Mouse (Mus musculus) limb, embryonic 15.5 days (tissue): ENCODE results near the gene Vps35l. TPM values are rescaled to one million over a fixed set of nuclear protein-coding genes. Genes with fewer than 3 reads are reported as not detected.
A peak's percentile ranks its signal among the peaks of the same experiment; 100 is the strongest.

Source experiments
- ATAC-seq: fragments of 200-750 bp; cut with Nextera tagmentation; 2 replicates; pipeline ENCODE4 v1.8.0; 2017; ENCODE audit warnings: low read depth, moderate TSS enrichment; ENCODE audit not compliant: insufficient number of reproducible peaks, low FRiP score, low TSS enrichment
- H3K27ac ChIP-seq: fragments of 300-500 bp; sonication (generic); 2 replicates; pipeline ENCODE4 v1.5.1; 2015; ENCODE audit warnings: moderate library complexity, mild to moderate bottlenecking, inconsistent platforms
- H3K27me3 ChIP-seq: fragments of 300-500 bp; sonication (generic); 2 replicates; pipeline ENCODE4 v1.6.1; 2015; ENCODE audit warnings: inconsistent platforms
- H3K36me3 ChIP-seq: fragments of 300-500 bp; sonication (generic); 2 replicates; pipeline ENCODE4 v1.6.1; 2015; ENCODE audit warnings: inconsistent platforms
- H3K4me1 ChIP-seq: fragments of 300-500 bp; sonication (generic); 2 replicates; pipeline ENCODE4 v1.6.1; 2015; ENCODE audit warnings: inconsistent platforms
- H3K4me2 ChIP-seq: fragments of 300-500 bp; sonication (generic); 2 replicates; pipeline ENCODE4 v1.6.1; 2015; ENCODE audit warnings: mild to moderate bottlenecking, inconsistent platforms
- H3K4me3 ChIP-seq: fragments of 300-500 bp; sonication (generic); 2 replicates; pipeline ENCODE4 v1.5.1; 2015; ENCODE audit warnings: mild to moderate bottlenecking, inconsistent platforms
- H3K9ac ChIP-seq: fragments of 300-500 bp; sonication (generic); 2 replicates; pipeline ENCODE4 v1.6.1; 2015; ENCODE audit warnings: inconsistent platforms
- H3K9me3 ChIP-seq: fragments of 300-500 bp; sonication (generic); 2 replicates; pipeline ENCODE4 v1.6.1; 2016; ENCODE audit warnings: inconsistent platforms
- WGBS: fragments of 180-500 bp; shearing (Covaris S2); methylation state at CpG from one replicate; pipeline ENCODE4 v1.1.7; 2015; 5-methylcytosine and 5-hydroxymethylcytosine counted together
- polyA plus RNA-seq: library from polyadenylated mRNA; unstranded; fragments of >200 nt; fragmentation: Nextera tagmentation; extraction: Ambion mirVana; gene quantifications from 2 replicates; pipeline ENCODE4 v1.2.1, GENCODE M21; 2015

Gene Vps35l
- polyA plus RNA-seq, 1 experiment from 2014 or later = 65.3 TPM

- Histone ChIP-seq H3K9ac (no peak overlapping the region), H3K4me2 (no peak overlapping the region), H3K27ac (no peak overlapping the region), H3K9me3 (no peaks in the 10 kb centered on the region), H3K4me3 (no peak overlapping the region), H3K4me1 (peaks cover 10% of the 10 kb centered on the region; the same call in 1 of the 2 replicates), H3K27me3 (no peaks in the 10 kb centered on the region), H3K36me3 (peaks cover 86% of the 10 kb centered on the region)
- no peak for ATAC-seq
- 61% methylated on average over 8 of the region's 8 CpGs for WGBS
Observed at GRCm38 (mm10) chr7:118841030-118841745, 101.2 kb downstream of the Vps35l start.

GRCm38 (mm10) chr7:118841796-118842195 lies 101.8 kb downstream of the Vps35l start:
- no peak for ATAC-seq

DNA sequence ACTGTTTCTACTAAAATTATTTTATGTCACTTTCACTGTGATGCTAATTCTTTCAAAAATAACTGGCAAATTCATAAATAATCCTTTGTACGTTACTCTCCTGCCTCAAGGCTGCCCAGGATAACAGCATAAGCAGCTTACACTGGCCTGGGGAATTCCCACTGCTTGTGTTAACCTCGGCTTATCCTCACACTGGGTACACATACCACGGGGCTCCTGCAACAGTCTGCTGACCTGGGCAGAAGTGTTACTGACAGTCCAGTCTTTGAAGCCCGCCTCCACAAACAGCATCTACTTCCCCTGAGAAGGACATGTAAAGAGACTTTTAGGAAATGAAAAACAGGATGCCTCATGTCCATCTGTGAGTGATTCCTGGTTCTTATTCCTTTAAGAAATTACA lies 102.9 kb downstream of the Vps35l start:
- Histone ChIP-seq H3K4me1 (peaks cover 10% of the 10 kb centered on the region; the same call in 1 of the 2 replicates), H3K4me2 (no peak overlapping the region), H3K36me3 (peaks cover 84% of the 10 kb centered on the region), H3K4me3 (no peak overlapping the region), H3K27ac (no peak overlapping the region), H3K27me3 (no peaks in the 10 kb centered on the region), H3K9me3 (no peaks in the 10 kb centered on the region), H3K9ac (no peak overlapping the region)
- ATAC-seq = no peak
- 55% methylated on average over 4 of the region's 4 CpGs for WGBS

More at GRCm38 (mm10) chr7:118841796-118842195, 101.8 kb downstream of the Vps35l start:
- Histone ChIP-seq H3K4me3 (no peak overlapping the region), H3K4me2 (no peak overlapping the region), H3K27ac (no peak overlapping the region), H3K9ac (no peak overlapping the region), H3K4me1 (peaks cover 10% of the 10 kb centered on the region; the same call in 1 of the 2 replicates), H3K27me3 (no peaks in the 10 kb centered on the region), H3K36me3 (peaks cover 85% of the 10 kb centered on the region), H3K9me3 (no peaks in the 10 kb centered on the region)
- 33% methylated on average over 1 of the region's 1 CpGs for WGBS

- WGBS = 73% methylated on average over 5 of the region's 5 CpGs
- Histone ChIP-seq H3K4me1 (peaks cover 13% of the 10 kb centered on the region; the same call in 1 of the 2 replicates), H3K36me3 (peaks cover 93% of the 10 kb centered on the region), H3K9me3 (no peaks in the 10 kb centered on the region), H3K4me2 (no peak overlapping the region), H3K27me3 (no peaks in the 10 kb centered on the region), H3K27ac (no peak overlapping the region), H3K4me3 (no peak overlapping the region), H3K9ac (no peak overlapping the region)
- ATAC-seq = no peak
Observed at GRCm38 (mm10) chr7:118845141-118845540, 105.1 kb downstream of the Vps35l start.

GRCm38 (mm10) chr7:118846329-118846728 lies 106.3 kb downstream of the Vps35l start:
- no peak overlapping the region for H3K27ac ChIP-seq
- peaks cover 14% of the 10 kb centered on the region; the same call in 1 of the 2 replicates for H3K4me1 ChIP-seq
- no peak overlapping the region for H3K4me3 ChIP-seq
- 95% methylated on average over 4 of the region's 4 CpGs for WGBS
- H3K9me3 ChIP-seq = no peaks in the 10 kb centered on the region
- ATAC-seq = no peak
- peaks cover 94% of the 10 kb centered on the region for H3K36me3 ChIP-seq
- H3K4me2 ChIP-seq = no peak overlapping the region
- H3K27me3 ChIP-seq = no peaks in the 10 kb centered on the region
- H3K9ac ChIP-seq = no peak overlapping the region

- H3K27ac ChIP-seq = no peak overlapping the region
- no peaks in the 10 kb centered on the region for H3K27me3 ChIP-seq
- no peak overlapping the region for H3K4me3 ChIP-seq
- H3K4me2 ChIP-seq = no peak overlapping the region
- peaks cover 9% of the 10 kb centered on the region; the same call in 1 of the 2 replicates for H3K4me1 ChIP-seq
- peaks cover 95% of the 10 kb centered on the region for H3K36me3 ChIP-seq
- no peak for ATAC-seq
- WGBS = 66% methylated on average over 10 of the region's 10 CpGs
- H3K9ac ChIP-seq = no peak overlapping the region
- H3K9me3 ChIP-seq = no peaks in the 10 kb centered on the region
Observed at GRCm38 (mm10) chr7:118848796-118849195, 108.8 kb downstream of the Vps35l start.

DNA sequence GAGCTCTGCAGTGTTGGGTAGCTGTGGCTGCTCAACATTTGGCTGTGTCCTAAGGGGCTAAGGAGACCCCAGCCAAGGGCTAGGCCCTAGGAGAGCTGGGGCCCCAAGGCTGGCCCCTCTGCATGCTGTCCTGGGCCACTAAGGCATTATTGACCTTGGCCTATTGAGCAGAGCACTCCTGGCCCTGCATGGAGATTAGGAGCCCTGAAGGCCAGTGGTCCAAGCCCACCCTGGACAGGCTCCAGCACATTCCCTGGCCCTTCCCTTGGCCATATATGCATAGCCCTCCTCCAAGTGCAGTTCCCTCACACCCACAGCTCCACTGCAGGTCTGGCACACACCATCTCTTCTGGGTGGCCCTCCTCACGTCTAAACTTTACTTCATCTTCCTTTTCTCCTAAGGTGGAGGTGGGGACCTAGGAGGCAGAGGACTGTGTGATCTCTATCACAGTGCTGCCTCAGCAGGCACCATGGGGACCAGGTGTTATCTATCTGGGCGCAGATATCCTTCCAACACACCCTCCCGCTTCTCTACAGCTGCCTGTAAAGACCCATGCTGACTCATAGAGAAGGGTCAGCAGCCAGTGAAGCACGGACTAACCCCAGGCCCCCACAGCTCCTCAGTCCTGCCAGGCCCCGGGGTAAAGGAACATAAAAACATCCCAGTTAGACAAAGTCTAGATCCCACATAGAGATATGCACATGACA lies 109.7 kb downstream of the Vps35l start:
- Histone ChIP-seq H3K4me2 (no peak overlapping the region), H3K4me3 (no peak overlapping the region), H3K27ac (no peak overlapping the region), H3K27me3 (no peaks in the 10 kb centered on the region), H3K9me3 (no peaks in the 10 kb centered on the region), H3K9ac (no peak overlapping the region), H3K36me3 (peaks cover 86% of the 10 kb centered on the region), H3K4me1 (peaks cover 17% of the 10 kb centered on the region)
- 79% methylated on average over 5 of the region's 5 CpGs for WGBS
- ATAC-seq = no peak

DNA sequence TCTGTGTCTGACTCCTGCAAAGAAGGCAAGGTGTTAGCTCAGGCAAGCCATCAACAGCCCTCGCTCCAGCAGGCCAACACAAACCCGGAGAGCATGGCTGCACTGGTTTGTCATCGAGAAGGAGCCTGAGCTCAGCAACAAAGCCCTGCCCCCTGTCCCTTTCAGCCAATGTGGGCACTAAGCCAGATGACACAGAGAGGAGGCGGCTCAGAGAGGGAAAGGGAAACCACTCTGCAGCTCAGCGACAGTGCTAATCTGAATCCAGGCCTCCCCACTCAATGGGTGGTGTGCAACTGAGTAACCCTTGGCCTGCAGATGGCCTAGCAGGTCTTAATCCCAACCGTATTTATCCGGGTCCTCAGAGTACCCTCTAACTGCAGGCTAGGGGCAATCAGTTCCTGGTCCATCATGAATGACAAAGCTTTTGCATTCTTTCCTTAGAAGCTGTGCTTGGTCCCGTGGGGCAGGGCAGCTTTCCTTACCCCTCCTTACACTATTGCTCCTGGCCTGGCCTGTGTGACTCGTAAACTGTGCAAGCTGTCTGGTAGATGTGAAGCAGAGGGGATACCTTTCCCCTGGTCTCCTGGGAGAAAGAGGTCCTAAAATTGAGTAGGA lies 110.8 kb downstream of the Vps35l start:
- ATAC-seq = no peak
- WGBS = 82% methylated on average over 9 of the region's 9 CpGs
- H3K36me3 ChIP-seq = peaks cover 75% of the 10 kb centered on the region

DNA sequence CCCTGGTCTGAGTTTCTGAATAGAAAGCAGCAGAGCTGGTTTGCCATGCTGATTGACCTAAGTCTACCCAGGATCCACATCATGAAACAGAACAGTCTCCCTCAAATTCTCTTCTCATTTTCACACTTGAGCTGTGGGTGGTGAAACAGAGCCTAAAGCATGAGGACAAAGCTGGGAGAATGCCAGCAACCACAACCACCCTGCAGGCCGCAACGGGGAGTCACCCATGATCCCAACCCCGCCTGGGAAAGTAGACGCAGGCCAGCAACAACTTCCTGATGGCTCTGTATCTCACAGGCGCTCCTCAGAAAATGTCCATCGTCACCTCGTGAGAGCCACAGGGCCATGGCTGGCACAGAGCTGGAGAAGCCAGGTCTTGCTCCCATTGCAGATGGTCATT lies 111.5 kb downstream of the Vps35l start:
- no peak overlapping the region for H3K27ac ChIP-seq
- no peak overlapping the region for H3K9ac ChIP-seq
- ATAC-seq = no peak
- peaks cover 24% of the 10 kb centered on the region for H3K4me1 ChIP-seq
- WGBS = 89% methylated on average over 7 of the region's 7 CpGs
- H3K4me3 ChIP-seq = no peak overlapping the region
- peaks cover 68% of the 10 kb centered on the region for H3K36me3 ChIP-seq
- no peak overlapping the region for H3K4me2 ChIP-seq
- no peaks in the 10 kb centered on the region for H3K27me3 ChIP-seq
- no peaks in the 10 kb centered on the region for H3K9me3 ChIP-seq

More for the DNA sequence above, 110.8 kb downstream of the Vps35l start:
- no peaks in the 10 kb centered on the region for H3K9me3 ChIP-seq
- H3K9ac ChIP-seq = no peak overlapping the region
- no peak overlapping the region for H3K4me3 ChIP-seq
- H3K27ac ChIP-seq = no peak overlapping the region
- no peak overlapping the region for H3K4me2 ChIP-seq
- H3K4me1 ChIP-seq = peaks cover 21% of the 10 kb centered on the region
- no peaks in the 10 kb centered on the region for H3K27me3 ChIP-seq

DNA sequence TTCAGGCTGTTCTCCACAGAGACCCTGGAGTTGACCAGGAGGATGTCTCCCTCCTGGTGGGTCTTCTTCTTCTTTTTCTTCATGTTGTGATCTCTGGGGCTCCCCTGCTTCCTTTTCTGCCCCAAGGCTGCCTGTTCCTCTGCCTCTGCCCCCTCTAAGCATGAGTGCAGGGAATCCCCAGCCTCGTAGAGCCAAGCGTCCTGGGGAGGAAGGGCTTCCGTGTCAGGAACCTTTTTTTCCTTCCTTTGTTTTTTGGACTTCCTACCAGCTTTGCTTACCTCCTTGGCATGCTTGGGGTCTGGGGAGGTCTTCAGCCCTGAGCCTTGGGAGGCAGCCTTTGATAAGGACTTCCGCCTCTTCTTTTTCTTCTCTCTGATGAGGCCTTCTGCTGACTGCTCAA lies 112.6 kb downstream of the Vps35l start:
- Histone ChIP-seq H3K9me3 (no peaks in the 10 kb centered on the region), H3K36me3 (peaks cover 59% of the 10 kb centered on the region), H3K9ac (no peak overlapping the region), H3K4me3 (no peak overlapping the region), H3K4me1 (peaks cover 24% of the 10 kb centered on the region), H3K4me2 (no peak overlapping the region), H3K27me3 (no peaks in the 10 kb centered on the region), H3K27ac (no peak overlapping the region)
- 88% methylated on average over 4 of the region's 4 CpGs for WGBS
- ATAC-seq = no peak

- WGBS = 12% methylated on average over 3 of the region's 3 CpGs
- Histone ChIP-seq H3K36me3 (peaks cover 39% of the 10 kb centered on the region), H3K27me3 (no peaks in the 10 kb centered on the region), H3K4me3 (peak overlapping the region; percentile 78), H3K9ac (peak overlapping the region; percentile 61), H3K4me1 (peaks cover 22% of the 10 kb centered on the region), H3K4me2 (peak overlapping the region; percentile 72), H3K27ac (no peak overlapping the region), H3K9me3 (no peaks in the 10 kb centered on the region)
- no peak for ATAC-seq
Observed at GRCm38 (mm10) chr7:118854606-118855005, 114.6 kb downstream of the Vps35l start.
